ENCODE assay signal across 12 mouse cellular contexts in genomic region chr10:10307384-10307783, GRCm38 (mm10).
DNase-seq lines count a peak whose midpoint lies in the region; ATAC-seq lines count a peak whose summit lies in the region.
"Had no signal": no experiment of that assay in that cellular context is flagged by ENCODE, and none has a peak within 500 bp of the region (broad histone marks: within the 10 kb centered on the region; RNA-seq: fewer than 3 reads in every experiment).

No protein-coding gene starts in this region.

- no peak overlapping the region for H3K4me2 ChIP-seq in liver, embryonic 12.5 days
- H3K4me2 ChIP-seq in midbrain, embryonic 11.5 days = no peak overlapping the region
- H3K4me2 ChIP-seq: heart, embryonic 11.5 days had no signal

- H3K27ac ChIP-seq in liver, embryonic 12.5 days = no peak overlapping the region
- no peak overlapping the region for H3K27ac ChIP-seq in midbrain, embryonic 11.5 days (ENCODE audit: low read depth, low read length)
- H3K27ac ChIP-seq: hindbrain, postnatal 0 days had no signal

- no peaks in the 10 kb centered on the region for H3K36me3 ChIP-seq in liver, embryonic 12.5 days
- no peaks in the 10 kb centered on the region for H3K36me3 ChIP-seq in midbrain, embryonic 11.5 days (ENCODE audit: control insufficient read depth, insufficient read depth, low read length)

- H3K4me3 ChIP-seq in liver, embryonic 12.5 days = no peak overlapping the region
- H3K4me3 ChIP-seq in midbrain, embryonic 11.5 days (ENCODE audit: low read depth, low read length) = no peak overlapping the region

- no peak for ATAC-seq in liver, embryonic 12.5 days
- ATAC-seq in megakaryocyte progenitor cell, adult 5-6 weeks (replicated peaks; ENCODE audit: poor library complexity) = peak; percentile 46
- ATAC-seq in midbrain, embryonic 11.5 days (ENCODE audit: low FRiP score) = no peak
- ATAC-seq: forebrain, embryonic 16.5 days; hindbrain, postnatal 0 days; Patski had no signal

- H3K27me3 ChIP-seq in liver, embryonic 12.5 days (replicated peaks) = no peaks in the 10 kb centered on the region
- no peaks in the 10 kb centered on the region for H3K27me3 ChIP-seq in midbrain, embryonic 11.5 days (ENCODE audit: control insufficient read depth, insufficient read depth, low read length)

- H3K4me1 ChIP-seq in liver, embryonic 12.5 days = no peaks in the 10 kb centered on the region
- no peaks in the 10 kb centered on the region for H3K4me1 ChIP-seq in midbrain, embryonic 11.5 days (ENCODE audit: control insufficient read depth, insufficient read depth, low read length)

- no peaks in the 10 kb centered on the region for H3K9me3 ChIP-seq in liver, embryonic 12.5 days (replicated peaks)
- no peaks in the 10 kb centered on the region for H3K9me3 ChIP-seq in midbrain, embryonic 11.5 days (ENCODE audit: control insufficient read depth, low read length)

- WGBS in liver, embryonic 12.5 days (ENCODE audit: insufficient replicate concordance) = 63% methylated on average over 5 of the region's 5 CpGs
- 88% methylated on average over 5 of the region's 5 CpGs for WGBS in midbrain, embryonic 11.5 days

- peak; percentile 13 for DNase-seq in liver
- DNase-seq in NIH3T3 (ENCODE audit: low read depth) = peak; percentile 30
- peak; percentile 52 for DNase-seq in kidney, postnatal 14 days
- no peak for DNase-seq in cerebellum, adult 8-10 months
- DNase-seq in right cerebral cortex, postnatal 10 days (ENCODE audit: low spot score in 2 of 2) = no peak
- no peak for DNase-seq in midbrain, embryonic 11.5 days (ENCODE audit: low spot score, missing footprints)

- H3K9ac ChIP-seq in liver, embryonic 12.5 days = no peak overlapping the region
- H3K9ac ChIP-seq in midbrain, embryonic 11.5 days (ENCODE audit: low read length) = no peak overlapping the region

Comparison
In these comparisons a context has a peak if more than half of its experiments do, and no peak if none do; other contexts are left out.
1. DNase-seq: peak in liver (single experiment), NIH3T3 (single experiment) and kidney, postnatal 14 days (single experiment); none in cerebellum, adult 8-10 months (single experiment), right cerebral cortex, postnatal 10 days (0 of 2) and midbrain, embryonic 11.5 days (single experiment).